Mouse (Mus musculus): ENCODE data around the gene Ankrd1. TPM values are rescaled to one million over a fixed set of nuclear protein-coding genes. Genes with fewer than 3 reads are reported as not detected.

Gene Ankrd1
- polyA plus RNA-seq (2015; fragmentation: Nextera tagmentation; extraction: Ambion mirVana) = 0.10 and 0.22 TPM in 2 replicates

DNA sequence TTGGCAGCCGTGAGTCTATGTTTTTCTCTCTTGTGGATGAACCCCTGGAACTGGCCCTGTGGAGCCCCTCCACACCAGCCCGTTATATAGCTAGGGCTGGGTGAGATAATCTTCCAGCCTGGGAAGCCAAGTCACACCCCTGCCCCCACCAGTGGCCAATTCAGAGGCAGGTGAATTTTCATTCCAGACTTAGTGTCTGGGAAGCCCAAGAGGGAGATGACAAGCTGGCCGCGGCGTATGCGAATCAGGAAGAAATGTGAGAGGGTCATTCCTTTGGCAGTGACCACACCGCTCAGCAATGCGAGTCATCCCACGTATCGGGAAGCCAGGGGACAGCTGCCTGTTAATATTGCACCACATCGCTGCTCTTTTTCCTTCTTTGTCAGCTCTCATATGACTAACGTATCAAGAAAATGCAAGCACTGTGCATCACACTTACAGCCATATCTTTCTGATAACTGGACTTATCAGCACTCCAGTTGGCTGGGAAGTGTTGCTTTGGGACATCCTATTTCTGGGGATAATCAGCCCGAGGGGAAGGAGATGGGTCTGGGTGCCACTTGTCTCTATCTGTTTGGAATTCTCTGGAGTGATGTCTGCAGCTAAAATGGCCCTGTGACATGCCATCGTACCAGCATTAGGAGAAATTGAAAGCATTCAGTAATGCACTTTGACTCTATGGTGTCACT, at the start of gene Ankrd1:
TSS of gene Ankrd1 (minus strand) at position 317 of the 689 bp plus-strand sequence.
- no peak for DNase-seq (ENCODE audit: low spot score)

DNA sequence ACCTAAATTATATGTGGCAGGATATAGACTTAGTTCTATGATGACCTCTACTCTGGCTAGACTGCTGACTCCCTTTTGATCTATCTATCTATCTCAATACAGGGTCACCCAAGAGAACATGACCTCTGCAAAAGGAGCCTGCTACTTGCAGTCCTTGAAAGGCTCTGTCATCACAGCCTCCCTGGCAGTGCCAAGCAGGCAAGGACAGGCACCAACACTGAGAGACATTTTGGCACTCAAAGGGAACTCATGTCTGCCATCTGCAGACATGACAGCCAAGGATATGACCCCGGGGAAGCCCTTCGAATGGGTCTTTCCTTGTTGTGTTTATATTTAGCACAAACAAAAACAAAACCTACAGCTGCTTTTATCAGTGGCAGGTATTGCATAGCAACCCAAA, 49.2 kb upstream of the Ankrd1 start:
- no peak for DNase-seq (ENCODE audit: low spot score)

DNA sequence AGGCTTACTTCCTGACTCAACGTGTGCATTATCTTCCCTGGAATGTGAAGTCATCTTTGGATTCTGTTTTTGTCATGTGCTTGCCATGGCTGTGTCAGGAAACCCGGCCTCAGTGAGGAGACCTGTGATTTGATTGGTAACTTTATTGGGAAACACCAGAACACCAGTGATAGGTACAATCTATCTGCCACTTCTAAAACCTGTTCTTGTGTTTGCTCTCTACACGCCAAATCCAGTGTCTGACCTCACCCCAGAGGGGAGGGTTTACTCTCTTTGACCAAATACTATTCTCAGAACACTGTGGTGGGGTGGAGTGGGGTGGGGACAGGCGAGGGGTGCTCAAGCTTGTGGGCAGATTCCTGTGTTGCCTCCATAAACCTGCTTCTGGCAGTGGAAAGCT, 48.2 kb upstream of the Ankrd1 start:
- no peak for DNase-seq (ENCODE audit: low spot score)

DNA sequence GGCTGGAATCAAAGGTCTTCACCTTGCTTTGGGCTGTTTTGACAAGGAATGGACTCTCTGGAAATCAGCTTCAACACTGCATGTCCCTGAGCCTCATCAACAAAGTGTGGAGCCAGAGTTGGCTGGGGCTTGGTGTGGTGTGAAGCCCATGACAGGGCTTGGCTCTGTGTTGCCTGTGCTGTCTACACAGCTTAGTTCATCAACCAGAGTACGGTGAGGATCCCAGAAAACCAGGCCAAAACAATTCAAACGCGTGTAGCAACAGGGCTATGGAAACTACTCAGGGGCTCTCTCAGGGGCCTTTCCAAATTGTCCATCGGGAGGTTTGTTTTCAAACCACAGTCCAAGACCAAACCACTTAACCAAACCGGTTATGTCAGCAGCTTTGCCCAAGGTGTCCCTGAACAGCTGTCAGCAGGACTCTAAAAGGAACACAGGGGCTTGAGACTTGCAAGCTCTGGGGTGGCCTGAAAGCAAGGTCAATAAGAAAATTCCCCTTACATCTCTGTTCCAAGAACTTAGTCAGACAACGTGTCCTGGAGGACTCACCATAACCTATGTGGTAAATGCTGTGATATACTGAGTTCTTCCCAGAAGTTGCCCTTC, 47.5 kb upstream of the Ankrd1 start:
- DNase-seq (ENCODE audit: low spot score) = no peak

DNA sequence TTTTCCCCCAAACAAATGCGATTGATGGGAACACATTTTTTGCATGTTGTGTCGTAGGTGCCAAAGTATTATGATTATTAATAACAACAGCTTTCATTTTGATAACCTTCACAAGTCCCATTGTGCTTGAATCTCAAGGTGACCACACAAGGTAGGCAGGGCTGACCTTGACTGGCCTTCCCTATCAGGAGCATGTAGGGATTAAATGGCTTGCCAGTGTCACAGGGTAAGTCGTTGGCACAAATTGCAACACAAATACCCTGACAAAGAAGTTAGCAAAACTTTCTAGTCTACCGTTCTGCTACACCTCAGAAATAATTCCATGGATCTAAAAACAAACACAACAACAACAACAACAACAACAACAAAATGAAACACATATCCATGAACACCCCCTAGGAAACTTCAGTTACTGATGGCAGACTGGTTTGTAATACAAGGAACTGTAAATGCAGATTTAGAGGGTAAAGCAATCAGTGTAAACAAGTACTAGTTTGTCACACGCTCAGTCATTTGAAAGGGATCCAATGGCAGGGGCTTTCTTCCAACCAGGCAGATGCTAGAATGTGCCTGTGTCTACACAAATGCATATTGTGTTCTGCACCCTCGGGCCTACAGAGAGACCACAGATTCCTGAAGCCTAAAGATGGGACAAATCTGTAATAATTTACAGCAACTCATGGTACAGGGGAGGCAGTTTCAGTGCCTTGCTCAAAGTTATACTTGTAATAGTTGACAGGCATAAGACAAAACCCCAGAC, 46.7 kb upstream of the Ankrd1 start:
- DNase-seq (ENCODE audit: low spot score) = no peak

DNA sequence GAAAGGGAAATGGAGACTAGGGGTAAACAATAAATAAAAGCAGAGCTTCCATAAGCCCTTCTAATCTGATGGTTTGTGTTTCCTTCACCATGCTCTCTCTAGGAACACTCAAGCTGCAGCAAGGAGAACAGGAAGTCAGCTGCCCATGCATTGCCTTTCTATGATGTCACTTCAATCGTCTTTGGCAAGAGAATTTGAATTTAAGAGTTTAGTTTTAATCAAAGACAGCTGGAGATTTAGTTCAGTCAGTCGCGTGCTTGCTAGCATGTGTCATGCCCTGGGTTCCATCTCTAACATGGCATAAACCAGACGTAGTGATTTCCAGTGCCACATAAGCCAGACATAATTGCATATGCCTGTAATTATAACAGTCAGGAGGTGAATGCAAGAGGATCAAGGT, 45.5 kb upstream of the Ankrd1 start:
- DNase-seq (ENCODE audit: low spot score) = no peak

DNA sequence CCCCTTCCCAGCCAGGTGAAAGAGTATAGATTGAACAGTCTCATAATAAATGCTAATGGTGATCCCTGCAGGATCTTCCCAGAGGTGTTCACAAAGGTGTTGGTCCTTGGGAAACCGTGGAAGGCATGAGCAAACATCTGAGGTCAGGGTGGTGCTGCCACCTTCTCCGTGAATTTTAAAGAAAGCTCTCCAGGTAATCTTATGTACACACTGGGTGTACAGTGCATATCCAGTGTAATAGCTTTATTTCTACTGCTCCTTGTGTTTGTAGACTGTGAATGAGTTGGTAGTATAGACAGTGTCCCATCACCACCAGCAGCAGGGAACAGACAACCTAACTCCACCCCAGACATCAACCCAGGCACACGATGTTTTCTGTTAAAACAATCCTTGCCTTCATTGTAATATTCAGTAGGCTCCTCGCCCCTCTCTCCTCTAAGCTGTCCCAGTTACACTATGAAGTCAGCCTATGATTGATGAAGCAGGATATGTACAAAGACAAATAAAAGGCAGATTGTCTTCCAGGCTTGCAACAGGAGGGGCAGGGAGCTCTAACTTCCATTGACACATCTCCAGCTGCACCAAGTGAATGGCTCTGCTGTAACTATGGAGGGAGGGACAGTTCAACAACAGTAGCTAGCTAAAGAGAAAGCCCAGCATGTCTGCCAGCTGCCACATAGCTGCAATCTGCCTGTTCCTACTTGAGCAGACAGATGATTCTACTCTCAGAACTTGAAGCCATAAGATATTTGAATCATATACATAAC, 30.5 kb upstream of the Ankrd1 start:
- no peak for DNase-seq (ENCODE audit: low spot score)

DNA sequence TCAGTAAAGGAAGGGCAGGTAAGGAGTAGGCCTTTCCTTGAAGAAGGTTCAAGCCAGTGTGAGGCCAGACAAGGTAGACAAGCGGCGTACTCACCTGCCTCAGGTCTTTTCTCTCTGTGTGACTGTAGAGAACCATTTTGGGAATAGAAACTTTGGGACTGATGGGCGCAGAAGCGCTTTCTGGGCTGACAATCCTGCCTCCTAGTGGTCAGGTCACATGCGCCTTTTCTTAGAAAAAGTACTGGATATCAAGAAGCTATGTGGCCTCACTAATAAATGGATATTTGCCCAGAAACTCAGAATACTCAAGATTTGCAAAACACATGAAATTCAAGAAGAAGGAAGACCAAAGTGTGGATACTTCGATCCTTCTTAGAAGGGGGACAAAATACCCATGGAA, 28.7 kb upstream of the Ankrd1 start:
- DNase-seq (ENCODE audit: low spot score) = no peak

DNA sequence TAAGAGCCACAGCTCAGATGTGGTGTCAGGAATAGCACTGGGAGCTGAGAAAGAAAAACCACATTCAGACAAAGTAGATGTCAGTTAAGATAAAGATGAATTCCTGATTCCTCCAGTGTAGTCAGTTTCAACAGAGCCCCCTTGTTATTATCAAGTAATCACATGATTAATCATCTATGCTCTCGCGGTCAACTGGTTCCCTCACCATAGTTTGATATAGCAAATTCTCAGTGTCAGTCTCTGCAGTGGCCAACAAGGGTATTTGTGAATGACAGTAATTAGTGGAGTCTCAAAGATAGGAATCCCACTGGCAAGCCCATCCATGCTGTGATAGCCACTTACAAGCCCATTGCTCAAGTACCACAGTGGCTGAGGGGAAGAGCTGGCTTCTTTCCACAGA, 23.7 kb upstream of the Ankrd1 start:
- DNase-seq (ENCODE audit: low spot score) = no peak

DNA sequence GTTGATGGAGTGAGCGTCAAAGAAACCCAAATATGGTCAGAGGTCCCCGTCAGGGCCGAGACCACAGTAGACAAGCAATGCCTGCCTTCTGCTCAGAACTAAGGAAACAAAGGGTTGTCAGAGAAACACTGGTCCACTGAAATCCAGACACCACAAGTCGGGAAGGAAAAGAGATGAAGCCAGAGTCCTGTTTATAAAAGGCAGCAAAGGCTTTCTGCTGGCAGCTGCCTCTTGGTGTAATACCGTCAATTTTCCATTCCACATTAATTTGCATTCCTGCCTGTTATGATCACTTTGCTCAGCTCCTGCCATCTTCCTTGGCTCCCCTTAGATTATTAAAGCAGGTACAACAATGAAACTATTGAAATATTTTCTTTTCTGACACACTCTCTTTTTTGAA, 13.8 kb upstream of the Ankrd1 start:
- DNase-seq (ENCODE audit: low spot score) = no peak

DNA sequence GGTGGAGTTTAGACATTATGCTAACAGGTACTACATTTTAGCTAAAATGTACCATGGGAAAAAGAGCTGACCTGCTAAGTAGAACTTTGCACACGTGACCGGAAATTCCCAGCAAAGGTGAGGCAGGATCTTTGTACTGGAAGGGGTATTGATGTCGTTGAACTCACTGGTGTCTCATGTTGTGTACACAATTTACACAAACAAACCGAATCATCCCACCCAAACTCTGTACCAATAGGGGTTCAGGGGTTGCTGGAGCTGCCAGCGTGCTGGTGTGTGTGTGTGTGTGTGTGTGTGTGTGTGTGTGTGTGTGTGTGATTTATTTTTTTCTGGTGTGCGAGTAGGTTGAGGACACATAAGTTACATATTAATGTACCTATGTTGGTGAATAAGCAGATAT, 13.2 kb upstream of the Ankrd1 start:
- DNase-seq (ENCODE audit: low spot score) = no peak

DNA sequence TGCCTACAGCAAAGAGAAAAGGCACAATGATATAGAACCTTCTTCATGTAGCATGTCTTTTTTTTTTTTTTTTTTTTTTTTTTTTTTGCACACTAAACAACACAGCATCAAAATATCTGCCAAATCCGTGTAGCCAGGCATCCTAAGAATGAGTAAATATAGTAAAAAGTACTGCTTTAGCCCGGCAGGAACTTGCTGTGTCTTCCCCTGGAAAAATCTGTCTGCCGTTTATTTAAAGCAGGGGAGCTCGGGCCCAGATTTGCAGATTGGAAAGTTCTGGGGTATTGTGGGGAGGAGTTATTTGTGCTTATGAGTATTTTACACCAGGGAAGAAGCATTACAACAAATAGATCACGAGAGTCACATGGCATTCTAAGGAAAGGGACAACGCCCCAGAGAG, 12.1 kb upstream of the Ankrd1 start:
- DNase-seq (ENCODE audit: low spot score) = no peak

DNA sequence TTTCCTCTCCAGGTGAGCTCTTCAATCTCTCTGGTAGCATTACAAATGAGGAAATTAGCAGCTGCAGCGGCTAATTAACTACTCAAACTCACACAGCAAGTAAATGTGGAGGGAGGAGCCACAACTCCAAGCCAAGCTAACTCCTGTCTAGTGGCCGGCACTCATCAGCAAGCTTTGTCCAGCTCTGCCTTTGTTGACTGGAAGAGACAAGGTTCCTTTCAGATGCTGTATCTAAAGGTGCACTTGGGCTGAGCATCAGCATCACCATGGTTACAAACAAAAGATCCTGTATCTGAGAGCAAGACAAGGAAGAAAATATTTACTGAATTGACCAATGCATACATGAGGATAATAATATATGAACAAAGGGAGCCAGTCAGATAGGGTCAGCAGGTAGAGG, 10.3 kb upstream of the Ankrd1 start:
- no peak for DNase-seq (ENCODE audit: low spot score)

DNA sequence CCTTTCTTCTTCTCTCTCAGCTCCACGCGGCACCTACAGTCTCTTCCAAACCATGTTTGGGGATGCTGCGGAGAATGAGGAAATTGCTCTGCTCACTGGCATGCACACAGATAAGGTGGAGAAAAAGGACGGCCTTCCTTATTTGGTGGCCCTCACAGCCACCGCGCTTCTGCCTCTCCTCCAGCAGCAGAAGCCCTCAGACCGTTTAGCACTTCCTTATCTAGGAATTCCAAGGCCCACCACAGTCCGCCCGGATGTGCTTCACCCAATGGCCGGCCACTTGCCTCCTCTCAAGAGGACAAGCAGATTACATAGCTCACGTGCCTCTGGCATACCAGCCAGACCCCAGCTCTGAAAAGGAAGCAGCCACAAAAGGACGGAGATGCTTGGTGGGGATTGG, 9.7 kb upstream of the Ankrd1 start:
- no peak for DNase-seq (ENCODE audit: low spot score)

DNA sequence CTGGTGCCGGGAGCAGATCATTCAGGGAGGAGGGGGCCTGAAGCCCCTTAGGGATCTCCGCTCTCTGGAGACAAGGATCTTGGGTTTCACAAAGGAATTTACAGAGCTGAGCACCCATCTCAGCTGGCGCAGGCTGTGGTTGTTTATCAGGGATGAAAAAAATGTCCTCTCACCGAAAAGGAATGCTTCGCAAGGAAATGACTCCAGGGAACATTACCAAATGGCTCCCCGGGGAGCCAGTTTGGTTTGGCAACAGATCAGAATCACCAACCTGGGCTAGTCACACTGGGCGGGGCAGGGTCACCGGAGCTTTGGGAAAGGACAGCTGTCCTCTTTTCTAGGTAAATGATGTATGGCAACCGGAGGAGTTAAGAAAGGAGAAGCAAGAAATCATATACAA, 9.3 kb upstream of the Ankrd1 start:
- no peak for DNase-seq (ENCODE audit: low spot score)

DNA sequence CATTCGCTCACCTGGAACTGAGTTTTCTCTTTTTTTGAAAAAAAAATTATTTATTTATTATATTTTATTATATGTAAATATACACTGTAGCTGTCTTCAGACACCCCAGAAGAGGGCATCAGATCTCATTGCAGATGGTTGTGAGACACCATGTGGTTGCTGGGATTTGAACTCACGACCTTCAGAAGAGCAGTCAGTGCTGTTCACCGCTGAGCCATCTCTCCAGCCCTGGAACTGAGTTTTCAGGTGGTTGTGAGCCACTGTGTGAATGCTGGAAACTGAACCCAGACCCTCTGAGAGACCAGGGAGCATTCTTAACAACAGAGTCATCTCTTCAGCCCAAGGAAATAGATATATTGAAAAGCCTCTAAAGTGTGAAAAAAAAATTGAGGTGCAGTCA, 8.5 kb upstream of the Ankrd1 start:
- no peak for DNase-seq (ENCODE audit: low spot score)

DNA sequence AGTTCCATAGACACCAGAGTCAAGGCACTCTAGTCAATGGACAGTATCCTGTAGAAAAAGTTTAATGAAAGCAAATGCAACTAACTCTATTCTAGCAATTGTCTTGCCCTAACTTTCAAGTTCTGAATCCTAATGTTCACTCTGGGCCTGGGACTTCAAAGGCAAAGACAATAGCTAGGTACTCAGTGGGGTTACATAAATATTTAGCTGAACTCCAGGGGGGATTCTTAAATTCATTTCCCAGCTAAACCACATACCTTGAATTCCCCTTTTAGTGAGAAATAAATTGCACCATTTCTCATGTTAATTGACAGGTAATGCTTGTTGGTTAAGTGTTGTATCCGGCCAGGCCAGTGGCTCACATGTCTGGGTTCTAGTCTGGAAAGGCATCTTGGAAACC, 4.3 kb upstream of the Ankrd1 start:
- DNase-seq (ENCODE audit: low spot score) = no peak

DNA sequence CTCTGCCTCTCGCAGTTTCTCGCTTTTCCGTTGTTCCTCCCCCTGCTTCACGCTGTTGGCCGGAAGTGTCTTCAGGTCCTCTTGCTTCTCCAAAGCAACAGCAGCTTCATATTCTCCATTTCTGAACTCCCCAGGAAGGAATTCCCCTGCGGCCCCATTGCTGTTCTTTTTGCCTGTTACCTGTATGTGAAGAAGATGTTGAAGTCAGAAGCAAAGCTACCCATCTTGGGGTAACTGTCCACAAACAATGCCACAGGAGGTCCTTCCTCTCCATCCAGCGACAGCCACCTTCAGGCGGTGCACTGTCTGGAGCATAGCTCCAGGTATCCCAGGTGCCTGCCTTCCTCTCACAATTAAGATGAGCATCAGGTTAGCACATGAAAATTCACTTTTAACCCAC, 680 bp downstream of the Ankrd1 start:
- no peak for DNase-seq (ENCODE audit: low spot score)

DNA sequence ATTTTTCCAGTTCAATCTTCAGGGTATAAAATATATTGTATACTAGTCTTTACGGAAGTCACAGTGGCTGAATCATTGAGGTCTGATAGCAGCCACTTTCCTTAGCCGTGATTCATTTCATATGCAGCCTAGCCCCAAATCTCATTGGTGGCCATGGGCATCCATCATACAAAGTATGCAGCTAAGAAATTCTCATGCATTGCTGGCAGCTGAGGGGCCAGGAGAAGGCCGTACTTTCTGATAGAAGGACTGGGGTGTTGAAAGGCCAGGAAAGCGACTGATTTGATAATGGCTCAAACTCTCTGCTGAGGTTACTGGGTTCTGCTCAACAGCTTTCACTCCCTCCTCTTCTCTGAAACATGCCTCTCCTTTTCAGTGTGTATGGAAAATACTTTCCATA, 3.7 kb downstream of the Ankrd1 start:
- no peak for DNase-seq (ENCODE audit: low spot score)

DNA sequence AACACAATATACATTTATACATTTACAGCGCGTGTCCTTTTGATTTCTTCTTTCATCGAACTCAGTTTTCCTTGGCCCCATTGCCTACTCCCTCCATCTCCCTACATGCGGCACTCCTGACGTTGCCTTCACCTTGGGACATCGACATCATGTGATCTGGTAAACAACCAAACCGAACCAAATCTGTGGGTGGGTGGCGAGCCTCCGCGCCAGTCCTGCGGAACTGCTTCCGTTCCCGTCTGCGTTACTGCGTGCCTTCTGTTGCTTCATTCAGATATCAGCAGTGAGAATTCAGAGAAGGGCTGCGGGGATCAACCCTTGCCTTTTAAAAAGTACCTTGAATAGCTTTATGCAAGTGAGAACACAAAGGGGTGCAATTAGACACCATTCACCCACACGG, 7.9 kb downstream of the Ankrd1 start:
- DNase-seq (ENCODE audit: low spot score) = no peak

DNA sequence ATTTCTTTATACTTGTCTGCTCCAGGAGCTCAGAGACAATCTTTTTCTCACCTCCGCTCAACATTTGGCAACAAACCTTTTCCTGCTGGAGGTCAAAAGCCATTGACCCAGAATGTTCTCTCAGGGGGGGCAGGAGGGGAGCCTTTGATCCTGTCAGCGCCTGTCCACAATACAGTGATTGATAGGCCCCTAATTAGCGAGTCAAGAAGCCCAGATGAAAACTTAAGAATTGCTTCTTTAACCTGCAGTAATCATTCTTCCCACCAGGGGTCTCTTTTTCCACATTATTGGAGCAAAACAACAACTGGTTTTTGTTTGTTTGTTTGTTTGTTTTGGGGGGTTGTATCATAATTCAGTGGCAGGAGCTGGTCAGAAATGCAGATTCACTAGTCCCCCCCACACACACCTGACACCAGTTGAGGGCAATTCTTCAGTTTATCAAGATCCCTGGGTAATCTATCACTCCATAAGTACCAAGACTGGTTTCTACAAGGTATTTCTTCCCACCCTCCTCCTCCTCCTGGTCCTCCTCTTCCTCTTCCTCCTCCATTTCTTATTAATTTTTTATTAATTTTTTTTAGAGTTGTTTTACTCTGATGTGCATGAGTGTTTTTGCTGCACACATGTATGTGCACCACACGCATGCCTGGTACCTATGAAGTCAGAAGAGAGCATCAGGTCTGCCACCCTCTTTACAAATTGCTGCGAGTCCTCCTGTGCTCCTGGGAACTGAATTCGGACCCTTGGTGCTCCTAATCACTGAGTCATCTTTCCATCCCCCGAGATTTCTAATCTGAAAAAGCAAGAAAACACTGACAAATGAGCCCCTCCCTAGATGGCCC, 8.6 kb downstream of the Ankrd1 start:
- peak; percentile 28 for DNase-seq (ENCODE audit: low spot score)
